Mouse (Mus musculus) testis, adult 2 months (tissue): ENCODE measurements around the gene Zmiz1.

Source experiments
- CTCF ChIP-seq: fragments of 200-500 bp; IDR thresholded peaks from 2 replicates; pipeline ENCODE4 v1.5.1; 2012; ENCODE audit warnings: low read depth, mild to moderate bottlenecking, inconsistent platforms, low read length, moderate library complexity; ENCODE audit not compliant: control insufficient read depth, insufficient read depth, insufficient replicate concordance
- POLR2A ChIP-seq: fragments of 200-500 bp; IDR thresholded peaks from 2 replicates; pipeline ENCODE4 v1.6.1; 2012; ENCODE audit warnings: low read depth, mild to moderate bottlenecking, inconsistent platforms, low read length, moderate library complexity; ENCODE audit not compliant: control insufficient read depth

DNA sequence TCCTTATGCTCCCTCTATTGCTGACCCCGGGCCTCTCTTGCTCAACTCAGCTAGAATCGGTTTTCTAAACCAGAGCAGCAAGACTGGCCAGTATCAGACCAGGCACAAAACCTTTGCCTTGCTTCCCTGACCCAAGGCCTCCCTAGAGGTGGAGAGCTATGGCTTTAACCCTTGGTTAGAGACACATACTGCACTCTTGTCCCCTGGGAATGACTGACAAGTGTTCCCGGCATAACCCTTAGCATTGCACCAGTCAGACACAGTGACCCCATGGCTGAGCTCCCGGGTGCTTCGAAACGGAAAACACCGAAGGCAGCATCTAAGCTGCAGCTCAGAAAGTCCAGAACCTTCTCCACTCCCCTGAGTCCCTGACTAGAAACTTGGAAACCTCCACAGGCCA lies 120.6 kb downstream of the Zmiz1 start:
- no peak for TF ChIP-seq CTCF
- TF ChIP-seq POLR2A, result no peak
